Mouse (Mus musculus): ENCODE measurements around the gene Elf1. TPM values are rescaled to one million over a fixed set of nuclear protein-coding genes. Genes with fewer than 3 reads are reported as not detected.
"Not testable (repeated sequence)": the region's sequence is repeated elsewhere in the genome, so short reads cannot be mapped to it uniquely, and the experiment has no call there.

Elf1 gene
- total RNA-seq, 4 experiments from 2014 or later: 4.9 to 5.7 (median 5.0) TPM

DNA sequence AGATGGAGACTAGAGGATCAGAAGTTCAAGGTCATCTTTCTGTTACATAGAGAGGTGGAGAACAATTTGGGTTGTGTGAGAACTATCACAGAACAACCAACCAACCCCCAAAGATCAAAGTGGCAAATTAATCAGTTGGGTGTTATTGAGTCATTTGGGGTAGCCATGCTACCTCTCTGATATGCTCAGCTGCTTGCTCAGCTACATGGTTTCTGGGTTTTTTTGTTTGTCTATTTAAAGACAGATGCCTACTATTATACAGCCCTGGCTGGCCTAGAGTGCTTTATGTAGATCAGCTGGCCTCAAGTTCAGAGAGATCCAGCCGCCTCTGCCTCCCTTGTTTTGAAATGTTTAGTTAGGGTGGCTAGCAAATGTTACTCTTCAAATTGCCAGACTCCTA is 40.1 kb downstream of the Elf1 start:
- DNase-seq (ENCODE audit: low spot score in 2 of 2): no peak

DNA sequence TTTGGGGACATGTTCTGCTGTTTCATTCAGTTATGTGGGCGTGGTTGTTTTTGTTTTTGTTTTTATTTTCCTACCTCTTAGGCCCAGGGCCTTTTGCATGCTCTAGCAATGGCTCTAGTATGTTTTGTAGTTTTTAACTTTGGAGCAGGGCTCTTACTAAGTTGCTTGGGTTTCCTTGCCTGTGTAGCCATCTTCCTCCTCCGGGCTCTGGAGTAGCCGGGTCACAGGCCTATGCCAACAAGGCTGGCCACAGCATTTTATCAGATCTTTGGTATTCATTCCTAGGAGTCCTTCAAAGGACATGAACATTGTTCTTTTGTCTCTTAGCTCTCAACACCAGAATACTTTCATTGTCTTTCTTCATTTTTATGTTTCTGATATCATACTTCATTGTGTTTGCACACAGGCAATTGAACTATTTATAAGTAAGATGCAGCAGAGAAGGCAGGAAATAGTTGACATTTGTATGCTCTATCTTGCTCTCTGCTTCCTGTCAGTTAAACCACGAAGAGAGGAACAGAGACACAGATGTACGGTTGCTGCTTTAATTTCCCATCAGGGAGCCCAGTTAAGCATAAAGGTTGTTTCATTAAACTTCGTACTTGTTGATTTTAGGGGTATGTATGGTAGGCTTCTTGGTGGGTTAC is 40.6 kb downstream of the Elf1 start:
- no peak for DNase-seq (ENCODE audit: low spot score in 2 of 2)

DNA sequence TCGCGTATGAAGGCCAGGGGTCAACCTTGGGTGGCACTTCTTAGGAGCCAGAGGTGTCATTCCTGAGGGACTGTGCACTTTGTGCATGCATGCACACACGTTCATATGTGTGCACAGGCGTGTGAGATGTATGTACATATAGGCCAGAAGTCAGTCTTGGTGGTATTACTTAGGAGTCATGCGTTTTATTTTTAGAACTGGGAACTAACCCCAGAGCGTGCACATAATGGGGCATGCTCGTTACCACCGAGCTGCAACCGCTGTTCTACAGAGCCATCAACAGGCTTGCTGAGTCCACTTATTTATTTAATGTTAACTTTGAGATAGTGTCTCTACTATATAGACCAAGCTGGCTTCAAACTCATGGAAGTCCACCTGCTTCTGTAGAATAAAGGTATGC is 41.4 kb downstream of the Elf1 start:
- no peak for DNase-seq (ENCODE audit: low spot score in 2 of 2)

DNA sequence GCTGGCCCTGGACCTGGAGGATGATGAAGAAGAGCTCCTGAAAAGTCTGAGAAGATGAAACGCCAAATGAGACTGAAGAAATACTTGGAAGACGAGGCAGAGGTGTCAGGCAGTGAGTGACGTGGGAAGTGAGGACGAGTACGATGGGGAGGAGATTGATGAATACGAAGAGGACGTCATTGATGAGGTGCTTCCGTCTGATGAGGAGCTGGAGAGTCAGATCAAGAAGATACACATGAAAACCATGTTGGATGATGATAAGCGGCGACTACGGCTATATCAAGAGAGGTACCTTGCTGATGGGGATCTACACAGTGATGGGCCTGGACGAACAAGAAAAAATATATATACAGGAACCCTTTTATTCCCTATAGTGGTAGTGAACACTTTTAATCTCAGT is 45.1 kb downstream of the Elf1 start:
- DNase-seq (ENCODE audit: low spot score in 2 of 2): not testable (repeated sequence)

DNA sequence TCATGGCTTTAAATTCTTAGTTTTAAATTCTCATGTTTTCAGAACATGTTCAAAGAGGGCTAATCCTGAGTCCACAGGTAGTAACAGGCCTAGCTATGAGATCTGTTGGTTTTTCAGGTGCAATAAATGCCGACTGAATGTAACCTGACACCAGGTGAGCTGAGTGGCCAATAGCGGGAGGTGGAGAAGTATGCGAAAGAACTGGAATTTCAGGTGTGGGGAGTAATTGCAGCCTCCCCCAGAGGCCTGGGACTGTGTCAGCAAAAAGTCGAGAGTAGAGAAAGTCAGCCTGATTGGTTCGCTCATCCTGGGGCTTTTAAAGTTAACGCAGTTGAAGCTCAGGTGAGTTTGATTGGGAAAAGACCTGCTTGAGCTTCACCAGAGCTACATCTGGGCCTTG is 46.7 kb downstream of the Elf1 start:
- no peak for DNase-seq (ENCODE audit: low spot score in 2 of 2)

DNA sequence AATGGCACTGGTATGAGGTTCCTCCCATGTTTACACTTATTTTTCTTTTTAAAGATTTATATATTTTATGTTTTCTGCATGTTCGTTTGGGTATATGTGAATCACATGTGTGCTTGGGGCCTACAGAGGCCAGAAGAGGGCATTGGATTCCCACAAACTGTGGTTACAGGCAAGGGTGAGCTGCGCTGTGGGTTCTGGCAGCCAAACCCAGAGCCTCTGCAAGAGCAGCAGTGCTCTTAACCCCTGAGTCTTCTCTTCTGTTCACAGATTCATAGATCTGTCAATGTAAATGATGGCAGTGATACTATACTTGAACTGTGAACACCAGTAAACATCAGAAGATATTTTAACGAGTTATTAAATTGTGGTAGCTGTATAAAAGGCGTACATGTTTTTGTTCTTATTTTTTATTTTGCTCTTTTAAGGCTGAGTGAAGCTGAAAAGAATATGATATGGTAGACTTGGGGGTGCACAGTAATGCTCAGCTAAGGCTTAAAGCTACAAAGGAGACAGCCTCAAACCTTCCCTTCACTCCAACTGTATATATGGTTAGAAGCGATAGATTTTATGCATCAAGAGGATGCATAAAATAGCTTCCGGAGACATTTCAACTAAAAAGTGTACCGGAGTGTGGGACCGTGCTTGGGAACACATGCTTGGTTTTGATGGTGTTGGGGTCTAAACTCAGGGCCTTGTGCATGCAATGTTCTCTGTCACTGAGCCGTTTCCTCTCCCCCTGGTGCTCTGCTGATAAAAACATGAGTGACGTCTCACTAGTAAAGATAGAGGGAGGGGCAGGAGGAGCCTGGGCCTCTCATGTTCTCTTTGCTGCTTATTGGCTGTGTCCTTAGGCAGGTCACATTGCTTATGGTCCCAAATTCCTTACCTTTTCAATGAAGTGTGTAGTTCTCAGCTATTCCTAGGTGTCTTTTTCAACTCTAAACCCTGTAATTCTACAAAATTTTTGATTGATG is 48.9 kb downstream of the Elf1 start:
- no peak for DNase-seq (ENCODE audit: low spot score in 2 of 2)

DNA sequence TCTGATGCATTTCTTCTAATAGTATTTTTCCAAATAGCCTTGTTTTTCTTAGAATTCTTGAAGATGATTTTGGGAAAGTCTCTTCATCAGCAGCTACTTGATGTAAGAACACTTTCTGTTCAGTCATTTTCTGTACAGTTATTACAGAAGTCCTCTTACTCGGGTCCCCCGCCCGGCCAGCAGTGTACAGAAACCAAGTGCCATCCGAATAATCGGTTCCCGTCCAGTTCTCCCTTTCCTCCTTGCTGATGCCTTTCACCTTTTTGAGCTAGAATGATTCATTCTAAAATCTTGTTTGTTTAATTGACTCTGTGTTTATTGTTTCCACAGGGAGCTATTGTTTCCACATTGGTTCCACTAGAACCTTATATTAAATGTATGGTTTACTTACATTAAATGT is 49.8 kb downstream of the Elf1 start:
- DNase-seq (ENCODE audit: low spot score in 2 of 2): no peak

DNA sequence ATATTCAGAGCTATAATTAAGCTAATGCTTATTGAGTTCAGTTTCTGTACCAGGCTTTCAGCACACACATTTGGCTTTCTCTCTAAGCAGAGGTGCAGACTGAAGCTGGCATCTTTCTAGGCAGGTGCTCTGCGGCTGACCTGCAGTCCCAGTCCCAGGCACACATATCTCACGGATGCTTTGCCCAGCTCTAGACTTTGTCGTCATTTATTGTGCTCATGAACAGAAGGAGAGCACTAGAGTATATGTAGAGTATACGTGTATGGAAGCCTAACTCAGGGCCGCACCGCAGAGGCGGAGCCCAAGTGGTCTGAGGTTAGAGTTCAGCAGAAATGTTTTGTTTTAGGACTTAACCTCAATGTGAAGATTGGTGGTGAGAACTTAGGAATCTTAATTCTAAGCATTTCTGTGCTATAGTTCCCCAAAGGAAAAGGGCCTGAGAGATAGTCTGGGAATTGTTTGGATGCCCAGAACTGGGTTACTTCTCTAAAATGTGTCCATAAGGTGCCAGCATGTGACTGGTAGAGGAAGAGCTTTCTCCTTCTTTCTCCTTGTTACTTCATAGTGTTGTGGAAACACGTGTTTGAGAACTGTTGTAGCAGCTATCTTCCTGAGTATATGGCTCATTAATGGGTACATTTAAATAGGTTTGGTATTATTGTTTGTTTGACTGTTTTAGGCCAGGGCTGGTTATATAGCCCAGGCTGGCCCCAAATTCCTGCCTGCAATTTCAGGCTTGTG is 51.2 kb downstream of the Elf1 start:
- DNase-seq (ENCODE audit: low spot score in 2 of 2): no peak

DNA sequence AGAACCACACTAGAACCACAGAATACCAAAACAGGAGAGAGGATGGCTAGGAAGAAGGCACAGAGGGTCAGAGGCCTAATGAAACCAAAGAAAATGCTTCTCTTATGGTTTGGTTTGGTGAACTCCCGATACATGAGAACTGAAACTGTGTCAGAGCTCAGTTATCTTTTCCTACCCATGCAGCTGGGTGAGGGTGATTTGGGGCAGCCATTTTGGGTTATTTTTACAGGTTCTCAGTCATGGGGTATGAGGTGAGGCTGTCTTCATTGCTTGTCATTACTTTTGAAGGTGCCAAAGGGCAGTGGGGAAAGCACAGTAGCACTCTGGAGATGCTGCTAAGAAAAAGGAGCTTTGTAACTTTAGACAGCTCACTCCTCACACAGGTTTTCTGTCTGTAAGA is 52.4 kb downstream of the Elf1 start:
- no peak for DNase-seq (ENCODE audit: low spot score in 2 of 2)

DNA sequence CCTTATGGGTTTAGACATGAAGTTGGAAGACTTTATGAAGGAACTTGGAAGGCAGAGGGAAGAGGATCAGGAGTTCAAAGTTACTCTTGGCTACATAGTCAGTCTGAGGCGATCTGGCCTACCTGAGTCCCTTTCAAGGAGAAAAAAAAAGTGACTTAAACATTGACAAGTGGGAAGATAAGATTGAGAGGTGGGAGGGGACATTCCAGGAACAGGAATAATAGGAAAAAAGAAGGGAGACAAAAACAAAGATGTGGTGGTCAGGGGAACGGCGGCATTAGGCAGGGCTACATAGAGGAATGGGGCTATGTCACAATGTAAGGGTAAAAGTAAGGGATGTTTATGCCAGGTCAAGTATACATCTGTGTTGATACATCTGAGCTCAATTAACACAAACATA is 53.2 kb downstream of the Elf1 start:
- DNase-seq (ENCODE audit: low spot score in 2 of 2): no peak

DNA sequence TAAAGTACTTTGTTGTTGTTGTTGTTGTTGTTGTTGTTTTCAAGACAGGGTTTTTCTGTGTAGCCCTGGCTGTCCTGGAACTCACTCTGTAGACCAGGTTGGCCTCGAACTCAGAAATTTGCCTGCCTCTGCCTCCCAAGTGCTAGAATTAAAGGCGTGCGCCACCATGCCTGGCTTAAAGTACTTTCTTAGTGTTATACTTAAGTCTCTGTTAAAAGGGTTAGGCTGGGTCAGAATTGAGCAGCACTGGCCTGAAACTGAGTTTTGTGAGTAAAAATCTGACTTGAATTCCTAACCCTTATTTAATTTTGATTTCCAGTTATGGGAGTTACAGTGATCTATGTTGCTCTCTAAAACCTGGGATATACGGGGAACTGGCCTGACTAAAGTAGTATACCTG is 53.7 kb downstream of the Elf1 start:
- DNase-seq (ENCODE audit: low spot score in 2 of 2): not testable (repeated sequence)

DNA sequence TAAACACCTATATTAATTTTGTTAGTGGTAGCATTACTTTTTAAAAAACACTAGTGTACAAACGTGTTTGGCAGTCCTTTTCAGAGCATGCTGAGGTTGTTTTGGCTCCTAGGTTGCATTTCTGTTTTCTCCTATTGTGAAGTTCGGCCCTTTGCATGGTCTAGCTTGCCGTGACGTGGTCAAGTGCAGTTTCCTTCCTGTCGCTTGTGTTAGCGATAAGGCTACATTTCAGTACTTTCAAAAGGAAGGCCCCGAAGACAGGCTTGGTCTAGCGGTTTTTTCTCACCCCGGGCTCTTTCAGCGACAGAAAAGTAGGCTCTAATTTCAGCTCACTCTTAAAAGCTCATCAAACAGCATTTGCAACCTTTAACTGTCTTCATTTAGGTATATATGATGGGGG is 54.3 kb downstream of the Elf1 start:
- DNase-seq (ENCODE audit: low spot score in 2 of 2): no peak

DNA sequence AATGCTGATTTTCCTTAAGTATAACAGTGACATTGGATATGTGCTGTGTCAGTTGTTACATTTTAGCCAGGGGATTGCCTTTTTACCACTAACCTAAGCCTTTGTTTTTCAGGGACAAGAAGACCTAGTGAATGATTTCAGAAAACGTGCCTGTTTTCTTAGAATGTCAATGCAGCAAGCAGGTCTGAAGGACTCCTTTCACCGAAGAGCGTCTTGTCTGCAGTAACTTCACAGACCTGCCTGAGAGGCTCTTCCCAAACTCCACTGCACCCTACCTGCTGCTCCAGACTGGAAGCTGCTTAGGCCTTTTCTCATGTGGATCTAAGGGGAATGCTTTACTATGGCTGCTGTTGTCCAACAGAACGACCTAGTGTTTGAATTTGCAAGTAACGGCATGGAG is 55.0 kb downstream of the Elf1 start:
- DNase-seq (ENCODE audit: low spot score in 2 of 2): no peak

DNA sequence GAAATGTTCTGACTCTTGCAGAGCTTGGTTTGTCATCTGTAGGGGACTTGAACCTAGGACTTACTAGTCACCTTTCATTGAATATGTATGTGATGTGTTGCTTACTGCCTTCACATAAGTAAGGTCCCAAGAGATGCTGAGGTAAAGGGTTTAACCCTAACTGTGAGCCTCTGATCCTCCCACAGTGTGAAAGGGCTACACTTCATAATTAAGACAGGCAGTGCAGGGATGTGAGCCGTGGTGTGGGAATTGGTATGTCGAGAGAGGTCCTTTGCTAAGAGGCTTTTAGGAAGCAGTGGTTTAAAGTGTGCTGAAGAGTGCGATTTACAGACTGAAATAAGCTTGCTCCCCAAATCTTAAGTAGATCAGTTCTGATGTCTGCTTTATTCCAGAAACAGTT is 55.8 kb downstream of the Elf1 start:
- DNase-seq (ENCODE audit: low spot score in 2 of 2): no peak

DNA sequence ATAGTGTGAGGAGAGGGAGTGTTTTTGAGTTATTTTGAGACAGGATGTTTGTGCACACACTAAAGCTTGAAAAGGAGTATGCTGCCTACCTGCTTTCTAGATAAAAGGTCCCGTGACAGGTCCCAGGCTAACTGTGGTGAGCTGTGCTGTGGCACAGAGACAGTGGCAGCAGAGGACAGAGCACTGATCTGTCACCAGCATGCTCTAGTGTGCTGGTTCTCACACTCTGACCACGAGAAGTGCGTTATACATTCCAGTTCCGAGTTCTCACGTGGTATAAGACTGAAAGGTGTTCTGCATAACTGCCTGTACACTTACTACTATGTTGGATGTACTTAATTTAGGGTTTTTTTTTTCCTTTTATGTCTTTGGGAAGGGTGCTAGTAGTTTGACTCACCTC is 56.5 kb downstream of the Elf1 start:
- no peak for DNase-seq (ENCODE audit: low spot score in 2 of 2)

DNA sequence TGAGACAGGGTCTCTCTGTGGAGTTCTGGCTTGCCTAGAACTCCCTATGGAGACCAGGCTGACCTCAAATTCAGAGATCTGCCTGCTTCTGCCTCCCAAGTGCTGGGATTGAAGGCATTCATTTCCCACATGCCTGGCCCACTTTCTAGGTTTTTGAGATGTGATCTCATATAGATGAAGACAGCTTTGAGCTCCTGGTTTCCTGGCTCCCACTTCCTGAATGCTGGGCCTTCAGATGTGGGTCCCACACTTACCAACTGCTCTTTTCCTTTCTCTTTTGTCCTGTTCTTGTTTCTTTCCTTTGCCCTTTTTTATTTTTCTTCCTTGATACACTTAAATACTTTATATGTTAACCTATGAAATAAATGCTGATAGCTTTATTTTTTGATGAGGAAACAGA is 56.9 kb downstream of the Elf1 start:
- no peak for DNase-seq (ENCODE audit: low spot score in 2 of 2)

DNA sequence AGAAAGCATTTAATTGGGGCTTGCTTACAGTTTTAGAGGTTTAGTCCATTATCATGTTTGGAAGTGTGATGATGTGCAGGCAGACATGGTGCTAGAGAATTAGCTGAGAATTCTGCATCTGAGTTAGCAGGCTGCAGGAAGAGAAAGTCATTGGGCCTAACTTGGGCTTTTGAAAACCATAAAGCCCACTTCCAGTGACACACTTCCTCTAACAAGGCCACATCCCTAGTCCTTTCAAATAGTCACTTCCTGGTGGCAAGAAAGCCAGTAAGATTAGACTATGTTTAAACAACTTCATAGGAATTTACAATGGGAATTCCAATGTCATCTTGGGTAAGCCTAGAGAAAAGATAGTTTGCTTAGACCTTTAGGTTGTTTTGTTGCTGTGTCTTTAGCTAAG is 60.6 kb downstream of the Elf1 start:
- DNase-seq (ENCODE audit: low spot score in 2 of 2): no peak

DNA sequence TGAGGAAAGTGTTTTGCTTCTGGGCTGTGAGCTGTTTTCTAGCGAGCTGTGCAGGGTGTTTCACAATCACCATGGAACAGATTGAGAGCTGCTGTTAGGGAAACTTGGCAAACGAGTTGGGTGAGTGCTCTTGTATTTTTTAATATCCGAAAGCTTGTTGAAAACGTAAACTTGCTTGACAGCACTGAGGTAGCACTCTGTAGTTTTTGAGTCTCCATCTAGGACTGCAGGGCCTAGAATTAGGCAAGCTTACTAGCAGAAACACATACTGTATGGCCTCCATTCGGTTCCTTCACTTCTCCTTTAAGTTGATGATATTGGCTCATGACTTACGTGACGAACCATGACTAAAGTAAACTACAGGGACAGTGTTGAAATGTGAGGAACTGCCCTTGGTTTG is 68.3 kb downstream of the Elf1 start:
- no peak for DNase-seq (ENCODE audit: low spot score in 2 of 2)

DNA sequence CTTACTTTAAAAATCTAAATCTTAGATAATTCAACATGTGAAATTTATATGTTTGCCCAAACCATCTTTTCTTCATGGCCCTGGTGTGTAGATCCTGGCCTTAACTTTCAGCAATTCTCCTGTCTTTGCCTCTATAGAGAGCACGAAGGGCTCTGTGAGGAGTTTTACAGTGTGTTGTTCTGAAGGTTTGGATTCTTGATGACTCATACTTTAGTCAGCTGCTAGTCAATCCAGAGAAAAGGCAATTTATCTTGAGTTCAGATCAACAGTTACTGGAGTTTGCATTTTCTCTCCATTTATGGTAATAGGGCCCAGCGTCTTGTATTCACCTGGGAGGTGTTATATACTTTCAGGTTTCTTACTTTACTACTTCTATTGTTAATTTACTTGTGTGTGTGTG is 70.9 kb downstream of the Elf1 start:
- no peak for DNase-seq (ENCODE audit: low spot score in 2 of 2)

DNA sequence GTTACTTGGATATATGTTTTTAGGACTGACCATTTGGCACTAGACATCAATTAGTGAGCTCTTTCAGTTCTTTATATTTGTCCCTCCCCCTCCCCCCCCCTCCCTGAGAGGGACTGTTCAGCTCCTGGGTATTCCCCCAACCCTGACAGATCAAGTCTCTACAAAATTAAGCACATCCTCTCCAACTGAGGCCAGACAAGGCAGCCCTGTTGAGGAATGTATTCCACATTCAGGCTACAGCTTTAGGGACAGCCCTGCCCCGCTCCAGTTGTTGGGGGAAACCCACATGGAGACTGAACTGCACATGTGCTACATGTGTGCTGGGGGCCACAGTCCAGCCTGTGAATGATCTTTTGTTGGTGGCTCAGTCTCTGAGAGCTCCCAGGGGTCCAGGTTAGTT is 71.9 kb downstream of the Elf1 start:
- DNase-seq (ENCODE audit: low spot score in 2 of 2): no peak

DNA sequence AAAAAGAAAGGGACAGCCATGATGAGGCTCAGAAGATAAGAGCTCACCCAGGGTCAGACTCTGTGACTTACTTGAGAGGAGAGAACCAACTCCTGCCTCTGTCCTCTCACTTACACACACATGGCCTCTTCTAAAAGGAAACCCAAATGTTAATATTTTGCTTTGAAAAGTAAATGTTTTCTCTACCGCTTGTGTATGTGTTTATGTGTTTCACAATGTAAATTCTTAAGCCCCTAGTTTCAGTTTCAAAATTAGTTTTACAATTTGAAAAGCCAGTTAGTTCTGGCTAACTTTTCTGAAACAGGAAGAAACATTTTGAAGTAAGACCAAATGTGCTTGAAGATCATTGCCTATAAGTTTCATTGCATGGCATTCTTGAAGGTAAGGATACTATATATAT is 76.8 kb downstream of the Elf1 start:
- no peak for DNase-seq (ENCODE audit: low spot score in 2 of 2)

DNA sequence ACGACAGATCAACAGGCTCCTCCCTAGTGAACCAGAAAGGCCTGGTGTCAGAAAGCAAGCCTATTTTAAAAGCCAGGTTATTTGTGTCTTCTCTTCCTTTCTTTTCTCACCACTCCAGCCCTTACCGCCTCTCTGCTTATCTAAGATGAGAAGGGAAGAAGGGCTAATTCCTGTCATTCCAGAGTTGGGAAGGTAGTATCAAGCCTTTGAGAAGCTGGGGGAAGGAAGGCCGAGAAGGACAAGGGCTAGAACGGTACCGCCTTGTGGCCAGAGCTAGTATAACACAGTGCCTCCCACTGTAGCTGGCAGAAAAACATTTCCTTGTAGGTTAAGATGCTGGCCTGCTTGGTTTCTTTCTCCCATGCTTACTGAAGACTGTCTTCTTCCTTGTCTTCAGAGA is 81.8 kb downstream of the Elf1 start:
- no peak for DNase-seq (ENCODE audit: low spot score in 2 of 2)
